In the genomic region with DNA sequence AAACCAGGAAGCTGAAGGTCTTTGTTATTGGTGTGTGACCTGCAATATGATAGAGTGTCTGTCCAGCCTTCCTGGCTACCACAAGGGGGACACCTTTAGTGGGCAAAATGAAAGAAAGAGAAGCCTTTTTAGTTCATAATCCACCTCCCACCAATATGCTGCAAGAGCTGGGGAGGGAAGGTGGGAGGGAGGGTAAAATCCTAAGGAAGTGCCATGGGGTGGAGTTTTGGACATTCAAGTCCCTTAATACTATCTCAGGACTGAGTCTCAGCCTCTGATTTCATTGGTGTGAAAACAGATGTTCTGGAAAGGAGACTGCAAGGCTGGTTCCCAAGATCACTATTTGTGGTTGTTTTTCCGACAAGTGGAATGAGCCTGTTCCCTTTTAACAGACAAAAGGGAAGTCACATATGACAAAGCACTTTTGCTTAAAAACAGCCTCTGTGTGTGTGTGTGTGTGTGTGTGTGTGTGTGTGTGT, we compare ENCODE assay signal across 9 mouse cellular contexts. TPM values are rescaled to one million over a fixed set of nuclear protein-coding genes. Genes with fewer than 3 reads are reported as not detected.
A peak's percentile ranks its signal among the peaks of the same experiment; 100 is the strongest.
DNase-seq lines count a peak whose midpoint lies in the region; ATAC-seq and TF ChIP-seq lines count a peak whose summit lies in the region.
"Had no signal": no experiment of that assay in that cellular context is flagged by ENCODE, and none has a peak within 500 bp of the region (broad histone marks: within the 10 kb centered on the region; RNA-seq: fewer than 3 reads in every experiment).

No protein-coding gene starts in this region.

- H3K4me1 ChIP-seq in forebrain, postnatal 0 days (ENCODE audit: insufficient read depth), result no peaks in the 10 kb centered on the region
- H3K4me1 ChIP-seq in forebrain, embryonic 10.5 days, result no peaks in the 10 kb centered on the region
- H3K4me1 ChIP-seq: embryonic facial prominence, embryonic 12.5 days had no signal

- no peak overlapping the region for H3K9ac ChIP-seq in forebrain, postnatal 0 days
- H3K9ac ChIP-seq: embryonic facial prominence, embryonic 12.5 days had no signal

- no peaks in the 10 kb centered on the region for H3K27me3 ChIP-seq in forebrain, postnatal 0 days (ENCODE audit: insufficient read depth, low read length)
- no peaks in the 10 kb centered on the region for H3K27me3 ChIP-seq in forebrain, embryonic 10.5 days (ENCODE audit: poor library complexity, severe bottlenecking)
- H3K27me3 ChIP-seq: embryonic facial prominence, embryonic 12.5 days had no signal

- H3K4me3 ChIP-seq in forebrain, postnatal 0 days (ENCODE audit: low read depth, low read length), result no peak overlapping the region
- H3K4me3 ChIP-seq in forebrain, embryonic 10.5 days, result no peak overlapping the region
- no peak overlapping the region for H3K4me3 ChIP-seq in layer of hippocampus, adult 2 months
- H3K4me3 ChIP-seq: embryonic facial prominence, embryonic 12.5 days had no signal

- 0 out of 2 replicates have a peak, but pooled peaks have one; percentile 19 for TF ChIP-seq CTCF in forebrain, postnatal 0 days (IDR thresholded peaks at IDR 0.05; ENCODE audit: low read depth)
- 0 out of 2 replicates have a peak, but pooled peaks have one; percentile 25 for TF ChIP-seq CTCF in layer of hippocampus, adult 2 months (conservative IDR thresholded peaks at IDR 0.05)

- no peak for DNase-seq in forebrain, postnatal 0 days
- no peak for DNase-seq in forebrain, embryonic 10.5 days (ENCODE audit: extremely low spot score, low spot score)
- DNase-seq in layer of hippocampus, adult 2 months (ENCODE audit: low spot score in 2 of 2), result no peak
- DNase-seq in layer of hippocampus, adult 11-12 months (ENCODE audit: low spot score), result no peak
- peak; percentile 20 for DNase-seq in brain, adult 2 months (ENCODE audit: low read depth, low spot score)
- no peak for DNase-seq in urinary bladder, postnatal 10 days (ENCODE audit: low spot score)

- H3K36me3 ChIP-seq in forebrain, postnatal 0 days (ENCODE audit: insufficient read depth), result no peaks in the 10 kb centered on the region
- no peaks in the 10 kb centered on the region for H3K36me3 ChIP-seq in forebrain, embryonic 10.5 days (replicated peaks)
- H3K36me3 ChIP-seq: embryonic facial prominence, embryonic 12.5 days had no signal

- ATAC-seq in forebrain, postnatal 0 days, result no peak
- ATAC-seq in megakaryocyte progenitor cell, adult 5-6 weeks (replicated peaks; ENCODE audit: poor library complexity), result peak; percentile 97
- no peak for ATAC-seq in CD4-positive, CD25-positive, alpha-beta regulatory T cell, adult 4 months

- no peak overlapping the region for H3K27ac ChIP-seq in forebrain, postnatal 0 days (ENCODE audit: low read depth, low read length)
- no peak overlapping the region for H3K27ac ChIP-seq in forebrain, embryonic 10.5 days
- peak overlapping the region; percentile 59 for H3K27ac ChIP-seq in layer of hippocampus, adult 2 months
- H3K27ac ChIP-seq: embryonic facial prominence, embryonic 12.5 days had no signal

- 65% methylated on average over 1 of the region's 1 CpGs for WGBS in forebrain, postnatal 0 days
- WGBS in forebrain, embryonic 10.5 days, result 88% methylated on average over 1 of the region's 1 CpGs

- no peaks in the 10 kb centered on the region for H3K9me3 ChIP-seq in forebrain, postnatal 0 days (ENCODE audit: low read length)
- H3K9me3 ChIP-seq in forebrain, embryonic 10.5 days, result no peaks in the 10 kb centered on the region
- H3K9me3 ChIP-seq: embryonic facial prominence, embryonic 12.5 days had no signal

- no peak overlapping the region for H3K4me2 ChIP-seq in forebrain, postnatal 0 days (ENCODE audit: low read depth)
- H3K4me2 ChIP-seq: embryonic facial prominence, embryonic 12.5 days had no signal

RNA-seq across cellular contexts. Expression of gene Slc8a1, which starts 25.9 kb away (rescaled TPM):
- total RNA-seq in forebrain, postnatal 0 days (2014; rRNA removed), result 132 and 143 TPM in 2 replicates
- 8.9 and 16.9 TPM in 2 replicates for polyA plus RNA-seq in forebrain, postnatal 0 days (2015; fragmentation: Nextera tagmentation; extraction: Ambion mirVana)
- polyA plus RNA-seq in forebrain, embryonic 10.5 days (2016; fragmentation: Nextera tagmentation; extraction: Ambion mirVana), result 0.69 and 1.3 TPM in 2 replicates
- 100 to 1,000 TPM; 291 TPM for total RNA-seq in layer of hippocampus, adult 2 months (2021)
- total RNA-seq in megakaryocyte progenitor cell, adult 5-6 weeks (2015), result 2.9 and 5.8 TPM in 2 replicates
- 4.5 and 4.8 TPM in 2 replicates for total RNA-seq in megakaryocyte progenitor cell, adult 5-6 weeks (2017)
- under 1 TPM in 1 of 2 experiments, not detected in 1; 0.04 TPM for polyA plus RNA-seq in CD4-positive, CD25-positive, alpha-beta regulatory T cell, adult 4 months (2017; shearing (Covaris generic))

Comparison
In these comparisons a context has a peak if more than half of its experiments do, and no peak if none do; other contexts are left out.
1. RNA of gene Slc8a1, which starts 25.9 kb away (total RNA-seq): 291 TPM in layer of hippocampus, adult 2 months and 132 to 143 TPM in forebrain, postnatal 0 days; 2.9 to 5.8 TPM in megakaryocyte progenitor cell, adult 5-6 weeks; every median in the first group is over 10 times any median in the second.